9 mouse cellular contexts compared by ENCODE assay signal in genomic region chr7:18872014-18872802, GRCm38 (mm10). TPM values are rescaled to one million over a fixed set of nuclear protein-coding genes. Genes with fewer than 3 reads are reported as not detected.
A peak's percentile ranks its signal among the peaks of the same experiment; 100 is the strongest.
DNase-seq lines count a peak whose midpoint lies in the region; ATAC-seq and TF ChIP-seq lines count a peak whose summit lies in the region.
"Had no signal": no experiment of that assay in that cellular context is flagged by ENCODE, and none has a peak within 500 bp of the region (broad histone marks: within the 10 kb centered on the region; RNA-seq: fewer than 3 reads in every experiment).

No protein-coding gene starts in this region.

- intact Hi-C loops in left cerebral cortex, postnatal 36 days (cut with DNase I): loop anchor here (2.0 to 5.0 kb wide), 2 partner anchors 39 to 660 kb away; no protein-coding TSS in a partner anchor

- TF ChIP-seq POLR2A in cerebellum, adult 2 months (IDR thresholded peaks at IDR 0.05; ENCODE audit: borderline replicate concordance, insufficient read depth, low read length): no peak

- H3K9me3 ChIP-seq in megakaryocyte, embryonic 14.5 days: peaks cover 8% of the 10 kb centered on the region
- H3K9me3 ChIP-seq in limb, embryonic 15.5 days: no peaks in the 10 kb centered on the region
- no peaks in the 10 kb centered on the region for H3K9me3 ChIP-seq in stomach, embryonic 15.5 days

- peaks cover 5% of the 10 kb centered on the region for H3K36me3 ChIP-seq in megakaryocyte, embryonic 14.5 days (replicated peaks; ENCODE audit: low read length)
- no peaks in the 10 kb centered on the region for H3K36me3 ChIP-seq in limb, embryonic 15.5 days
- H3K36me3 ChIP-seq in stomach, embryonic 15.5 days: no peaks in the 10 kb centered on the region

- DNase-seq in cerebellum, adult 2 months: no peak
- no peak for DNase-seq in cerebellum, adult 9-11 months
- DNase-seq in left cerebral cortex, postnatal 36 days (ENCODE audit: low spot score in 2 of 2): no peak
- DNase-seq in frontal cortex, postnatal 25 days (ENCODE audit: low spot score in 2 of 2): no peak
- DNase-seq: adrenal gland, postnatal 14 days had no signal

- no peak for ATAC-seq in megakaryocyte, adult 5-6 weeks (ENCODE audit: poor library complexity, severe bottlenecking)
- no peak for ATAC-seq in limb, embryonic 15.5 days (ENCODE audit: insufficient number of reproducible peaks, low FRiP score, low TSS enrichment, low read depth)
- no peak for ATAC-seq in stomach, embryonic 15.5 days (ENCODE audit: insufficient read depth, low FRiP score, low read depth)

- no peak for TF ChIP-seq CTCF in cerebellum, adult 2 months (IDR thresholded peaks at IDR 0.05; ENCODE audit: borderline replicate concordance, insufficient read depth, low read depth, low read length)

- peak overlapping the region; percentile 72 for H3K4me2 ChIP-seq in limb, embryonic 15.5 days
- peak overlapping the region; percentile 77 for H3K4me2 ChIP-seq in stomach, embryonic 15.5 days

- no peaks in the 10 kb centered on the region for H3K4me1 ChIP-seq in cerebellum, adult 2 months (ENCODE audit: control insufficient read depth, insufficient read depth, low read length)
- peaks cover 18% of the 10 kb centered on the region for H3K4me1 ChIP-seq in megakaryocyte, embryonic 14.5 days
- H3K4me1 ChIP-seq in limb, embryonic 15.5 days: peaks cover 8% of the 10 kb centered on the region
- H3K4me1 ChIP-seq in stomach, embryonic 15.5 days: no peaks in the 10 kb centered on the region

- H3K4me3 ChIP-seq in cerebellum, adult 2 months (replicated peaks; ENCODE audit: insufficient read depth, low read depth, low read length): peak overlapping the region; percentile 48
- H3K4me3 ChIP-seq in megakaryocyte, embryonic 14.5 days (replicated peaks): peak overlapping the region; percentile 91
- H3K4me3 ChIP-seq in limb, embryonic 15.5 days: peak overlapping the region; percentile 38
- H3K4me3 ChIP-seq in stomach, embryonic 15.5 days (replicated peaks): peak overlapping the region; percentile 40

- H3K27me3 ChIP-seq in cerebellum, adult 2 months (ENCODE audit: control insufficient read depth, insufficient read depth, low read length): no peaks in the 10 kb centered on the region
- peaks cover 6% of the 10 kb centered on the region for H3K27me3 ChIP-seq in megakaryocyte, embryonic 14.5 days (replicated peaks)
- no peaks in the 10 kb centered on the region; the same call in 1 of the 2 replicates for H3K27me3 ChIP-seq in limb, embryonic 15.5 days
- no peaks in the 10 kb centered on the region for H3K27me3 ChIP-seq in stomach, embryonic 15.5 days (replicated peaks)

- 29% methylated on average over 14 of the region's 14 CpGs for WGBS in cerebellum, adult 2 months
- WGBS in limb, embryonic 15.5 days: 18% methylated on average over 13 of the region's 14 CpGs
- 28% methylated on average over 13 of the region's 14 CpGs for WGBS in stomach, embryonic 15.5 days

- H3K9ac ChIP-seq in limb, embryonic 15.5 days: no peak overlapping the region
- no peak overlapping the region for H3K9ac ChIP-seq in stomach, embryonic 15.5 days

- H3K27ac ChIP-seq in cerebellum, adult 2 months (ENCODE audit: insufficient read depth, low read length): no peak overlapping the region
- H3K27ac ChIP-seq in limb, embryonic 15.5 days: no peak overlapping the region
- H3K27ac ChIP-seq in stomach, embryonic 15.5 days: no peak overlapping the region

RNA-seq across cellular contexts. Expression of gene Pglyrp1, which starts 1.1 kb away (rescaled TPM):
- polyA plus RNA-seq in cerebellum, adult 2 months (2012; rRNA removed): 17.3 TPM in 2 replicates
- polyA plus RNA-seq in megakaryocyte, embryonic 14.5 days (2012; ENCODE audit: insufficient read depth, low replicate concordance): 14.1 TPM in 1 of 2 replicates, not detected in the other
- total RNA-seq in megakaryocyte, adult 5-6 weeks (2015): 492 and 634 TPM in 2 replicates
- 78.5 and 108 TPM in 2 replicates for total RNA-seq in megakaryocyte, adult 5-6 weeks (2017)
- polyA plus RNA-seq in limb, embryonic 15.5 days (2015; fragmentation: Nextera tagmentation; extraction: Ambion mirVana): 2.4 and 3.2 TPM in 2 replicates
- polyA plus RNA-seq in stomach, embryonic 15.5 days (2015; fragmentation: Nextera tagmentation; extraction: Ambion mirVana): 58.2 and 79.2 TPM in 2 replicates
- total RNA-seq in left cerebral cortex, postnatal 36 days (2021): 10 to 100 TPM; 20.5 to 21.9 TPM

RNA-seq across cellular contexts. Expression of gene Mill2, which starts 32.4 kb away (rescaled TPM):
- polyA plus RNA-seq in cerebellum, adult 2 months (2012; rRNA removed): 2.0 and 2.1 TPM in 2 replicates
- polyA plus RNA-seq in megakaryocyte, embryonic 14.5 days (2012; ENCODE audit: insufficient read depth, low replicate concordance): 0.79 TPM in 1 of 2 replicates, not detected in the other
- not detected in 2 replicates for total RNA-seq in megakaryocyte, adult 5-6 weeks (2015)
- 0.08 TPM in 1 of 2 replicates, not detected in the other for total RNA-seq in megakaryocyte, adult 5-6 weeks (2017)
- 0.42 and 0.76 TPM in 2 replicates for polyA plus RNA-seq in limb, embryonic 15.5 days (2015; fragmentation: Nextera tagmentation; extraction: Ambion mirVana)
- 1.2 and 1.5 TPM in 2 replicates for polyA plus RNA-seq in stomach, embryonic 15.5 days (2015; fragmentation: Nextera tagmentation; extraction: Ambion mirVana)
- total RNA-seq in left cerebral cortex, postnatal 36 days (2021): 1 to 10 TPM; 1.2 to 3.0 TPM

RNA-seq across cellular contexts. Expression of gene Ccdc61, which starts 38.0 kb away (rescaled TPM):
- 16.3 and 17.6 TPM in 2 replicates for polyA plus RNA-seq in cerebellum, adult 2 months (2012; rRNA removed)
- 55.0 and 80.2 TPM in 2 replicates for polyA plus RNA-seq in megakaryocyte, embryonic 14.5 days (2012; ENCODE audit: insufficient read depth, low replicate concordance)
- total RNA-seq in megakaryocyte, adult 5-6 weeks (2015): 12.9 and 15.3 TPM in 2 replicates
- 8.9 and 12.2 TPM in 2 replicates for total RNA-seq in megakaryocyte, adult 5-6 weeks (2017)
- polyA plus RNA-seq in limb, embryonic 15.5 days (2015; fragmentation: Nextera tagmentation; extraction: Ambion mirVana): 28.0 TPM in 2 replicates
- 26.1 and 29.2 TPM in 2 replicates for polyA plus RNA-seq in stomach, embryonic 15.5 days (2015; fragmentation: Nextera tagmentation; extraction: Ambion mirVana)
- 10 to 100 TPM; 10.6 to 11.0 TPM for total RNA-seq in left cerebral cortex, postnatal 36 days (2021)

RNA-seq across cellular contexts. Expression of gene Psg17, which starts 50.8 kb away (rescaled TPM):
- polyA plus RNA-seq in cerebellum, adult 2 months (2012; rRNA removed): 0.15 TPM in 1 of 2 replicates, not detected in the other
- polyA plus RNA-seq in megakaryocyte, embryonic 14.5 days (2012; ENCODE audit: insufficient read depth, low replicate concordance): not detected in 2 replicates
- not detected in 2 replicates for total RNA-seq in megakaryocyte, adult 5-6 weeks (2015)
- not detected in 2 replicates for total RNA-seq in megakaryocyte, adult 5-6 weeks (2017)
- not detected in 2 replicates for polyA plus RNA-seq in limb, embryonic 15.5 days (2015; fragmentation: Nextera tagmentation; extraction: Ambion mirVana)
- 0.08 and 0.19 TPM in 2 replicates for polyA plus RNA-seq in stomach, embryonic 15.5 days (2015; fragmentation: Nextera tagmentation; extraction: Ambion mirVana)
- not detected for total RNA-seq in left cerebral cortex, postnatal 36 days (2021)
- total RNA-seq: adrenal gland, postnatal 14 days had no signal

RNA-seq across cellular contexts. Expression of gene Nova2, which starts 53.5 kb away (rescaled TPM):
- 12.8 and 14.5 TPM in 2 replicates for polyA plus RNA-seq in cerebellum, adult 2 months (2012; rRNA removed)
- polyA plus RNA-seq in megakaryocyte, embryonic 14.5 days (2012; ENCODE audit: insufficient read depth, low replicate concordance): 0.02 and 0.64 TPM in 2 replicates
- total RNA-seq in megakaryocyte, adult 5-6 weeks (2015): not detected in 2 replicates
- not detected in 2 replicates for total RNA-seq in megakaryocyte, adult 5-6 weeks (2017)
- 0.36 and 0.68 TPM in 2 replicates for polyA plus RNA-seq in limb, embryonic 15.5 days (2015; fragmentation: Nextera tagmentation; extraction: Ambion mirVana)
- 0.63 TPM in 2 replicates for polyA plus RNA-seq in stomach, embryonic 15.5 days (2015; fragmentation: Nextera tagmentation; extraction: Ambion mirVana)
- 10 to 100 TPM; 75.3 to 88.8 TPM for total RNA-seq in left cerebral cortex, postnatal 36 days (2021)

Comparison
In these comparisons a context has a peak if more than half of its experiments do, and no peak if none do; other contexts are left out.
1. H3K4me3 ChIP-seq: peak in every context shown above with its lines; median percentile 91 in megakaryocyte, embryonic 14.5 days; 48 in cerebellum, adult 2 months; 40 in stomach, embryonic 15.5 days; 38 in limb, embryonic 15.5 days.